Mouse (Mus musculus) CD4-positive, CD25-positive, alpha-beta regulatory T cell, adult 4 months (primary cell): ENCODE data around the gene Limch1. TPM values are rescaled to one million over a fixed set of nuclear protein-coding genes. Genes with fewer than 3 reads are reported as not detected.

ENCODE experiments used
- ATAC-seq: one replicate; pipeline ENCODE4 v1.8.0; 2017
- polyA plus RNA-seq, 2 experiments: library from polyadenylated mRNA; unstranded; fragments of 100-300 nt; shearing (Covaris generic); gene quantifications; one replicate each; pipeline ENCODE4 v1.2.1; 2017

The Limch1 gene
- polyA plus RNA-seq, 2 experiments from 2014 or later, result not detected

- ATAC-seq, result no peak
Observed at GRCm38 (mm10) chr5:66786621-66787061, 41.0 kb downstream of the Limch1 start.

- ATAC-seq, result no peak
Observed at GRCm38 (mm10) chr5:66789041-66789440, 43.4 kb downstream of the Limch1 start.

GRCm38 (mm10) chr5:66791161-66791560 lies 45.5 kb downstream of the Limch1 start:
- ATAC-seq, result no peak

- no peak for ATAC-seq
Observed at GRCm38 (mm10) chr5:66793251-66793650, 47.6 kb downstream of the Limch1 start.

- ATAC-seq, result no peak
Observed at GRCm38 (mm10) chr5:66797326-66797725, 51.7 kb downstream of the Limch1 start.

GRCm38 (mm10) chr5:66798135-66798534 lies 52.5 kb downstream of the Limch1 start:
- ATAC-seq, result no peak

- ATAC-seq, result no peak
Observed at GRCm38 (mm10) chr5:66798591-66799003, 53.0 kb downstream of the Limch1 start.

- no peak for ATAC-seq
Observed at GRCm38 (mm10) chr5:66800243-66800642, 54.6 kb downstream of the Limch1 start.

GRCm38 (mm10) chr5:66800977-66801376 lies 55.4 kb downstream of the Limch1 start:
- no peak for ATAC-seq

- no peak for ATAC-seq
Observed at GRCm38 (mm10) chr5:66802196-66802595, 56.6 kb downstream of the Limch1 start.

- no peak for ATAC-seq
Observed at GRCm38 (mm10) chr5:66806335-66806734, 60.7 kb downstream of the Limch1 start.

- no peak for ATAC-seq
Observed at GRCm38 (mm10) chr5:66807737-66808136, 62.1 kb downstream of the Limch1 start.

- no peak for ATAC-seq
Observed at GRCm38 (mm10) chr5:66809016-66809570, 63.5 kb downstream of the Limch1 start.

GRCm38 (mm10) chr5:66810396-66810795 lies 64.8 kb downstream of the Limch1 start:
- no peak for ATAC-seq

- no peak for ATAC-seq
Observed at GRCm38 (mm10) chr5:66814674-66815073, 69.0 kb downstream of the Limch1 start.

GRCm38 (mm10) chr5:66815877-66816276 lies 70.2 kb downstream of the Limch1 start:
- no peak for ATAC-seq

GRCm38 (mm10) chr5:66816751-66817150 lies 71.1 kb downstream of the Limch1 start:
- ATAC-seq, result no peak

GRCm38 (mm10) chr5:66817184-66817956 lies 71.7 kb downstream of the Limch1 start:
- no peak for ATAC-seq

- ATAC-seq, result no peak
Observed at GRCm38 (mm10) chr5:66822500-66823205, 77.0 kb downstream of the Limch1 start.

GRCm38 (mm10) chr5:66825586-66825985 lies 80.0 kb downstream of the Limch1 start:
- ATAC-seq, result no peak

- no peak for ATAC-seq
Observed at GRCm38 (mm10) chr5:66826844-66827243, 81.2 kb downstream of the Limch1 start.

- ATAC-seq, result no peak
Observed at GRCm38 (mm10) chr5:66829505-66829904, 83.9 kb downstream of the Limch1 start.

GRCm38 (mm10) chr5:66830206-66830605 lies 84.6 kb downstream of the Limch1 start:
- ATAC-seq, result no peak

GRCm38 (mm10) chr5:66834756-66835155 lies 89.1 kb downstream of the Limch1 start:
- ATAC-seq, result no peak
